Mouse (Mus musculus): Measurements from ENCODE around the gene Rgs7. TPM values are rescaled to one million over a fixed set of nuclear protein-coding genes. Genes with fewer than 3 reads are reported as not detected.

Gene Rgs7
- total RNA-seq, 2 experiments from 2014 or later = 104 to 110 TPM

DNA sequence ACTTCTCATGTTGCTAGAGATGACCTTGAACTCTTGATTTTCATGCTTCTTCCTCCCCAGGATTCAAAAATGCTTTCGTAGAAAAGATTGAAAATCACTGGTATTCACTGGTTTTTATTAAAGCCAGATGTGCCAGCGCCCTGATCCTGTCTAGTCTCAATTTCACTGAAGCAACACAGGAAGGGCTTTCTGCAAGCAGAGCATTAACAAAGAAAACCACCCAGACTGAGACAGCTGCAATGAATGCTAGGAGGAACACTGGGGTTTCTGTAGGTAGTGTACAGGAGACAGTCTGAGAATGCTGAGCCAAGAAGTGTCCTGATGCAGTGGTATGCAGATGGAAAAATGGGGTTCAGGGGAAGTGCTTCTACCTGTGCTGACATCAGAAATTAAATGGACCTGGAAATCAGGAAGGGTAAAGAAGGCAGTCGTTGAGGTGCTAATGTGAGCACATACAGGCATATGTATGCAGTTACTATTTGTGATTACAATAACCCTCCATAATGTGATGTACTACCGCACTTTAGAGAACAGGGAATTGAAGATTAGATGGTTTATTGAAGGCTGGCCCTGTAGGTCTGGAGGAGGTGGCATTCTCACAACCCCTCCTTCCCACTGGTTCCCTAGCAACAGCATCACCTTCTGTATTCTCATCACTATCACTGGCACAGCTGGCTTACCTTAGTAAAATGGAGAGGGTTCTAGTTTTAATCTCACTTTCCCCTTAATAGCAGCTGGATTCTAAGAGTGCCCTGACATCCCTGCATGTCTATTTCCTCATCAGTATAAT, 412.3 kb downstream of the Rgs7 start:
- intact Hi-C loops (cut with DNase I) = no loop called here
- no peak for DNase-seq (ENCODE audit: extremely low spot score in 1 of 2, low spot score in 2 of 2)

DNA sequence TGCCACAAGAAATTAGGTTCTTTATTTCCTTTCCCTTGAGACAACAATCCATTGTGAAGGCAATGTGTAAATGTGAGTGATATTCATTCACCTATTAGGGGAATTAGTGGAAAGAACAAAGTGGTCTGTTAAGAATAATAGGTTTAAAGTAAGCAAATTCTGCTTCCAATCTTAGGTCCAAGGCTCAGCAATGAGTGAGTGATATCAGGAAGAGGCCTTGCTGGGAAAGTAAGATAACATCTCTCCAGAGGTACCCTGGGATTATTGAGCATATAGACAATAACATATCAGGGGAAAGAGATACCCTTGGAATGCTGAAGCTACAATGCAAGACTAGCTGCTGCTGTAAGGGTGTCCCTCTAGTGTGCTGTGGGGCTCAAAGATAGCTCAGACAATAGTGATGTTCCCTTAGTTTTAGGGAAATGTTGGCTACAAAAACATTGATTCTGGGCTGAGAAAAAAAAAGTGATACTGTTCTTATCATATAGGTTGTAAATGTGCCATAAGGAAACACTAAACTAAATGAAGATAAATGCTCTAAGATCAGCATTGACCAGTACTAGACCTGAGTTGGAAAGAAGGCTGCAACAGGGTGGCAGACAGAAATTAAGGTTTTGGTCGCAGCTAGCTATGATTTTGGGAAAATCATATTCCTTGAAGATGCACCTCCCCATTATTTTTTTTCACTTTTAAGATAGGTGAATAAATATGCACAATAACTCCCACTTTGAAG, 418.6 kb downstream of the Rgs7 start:
- no peak for DNase-seq (ENCODE audit: extremely low spot score in 1 of 2, low spot score in 2 of 2)
- intact Hi-C loops (cut with DNase I) = no loop called here

DNA sequence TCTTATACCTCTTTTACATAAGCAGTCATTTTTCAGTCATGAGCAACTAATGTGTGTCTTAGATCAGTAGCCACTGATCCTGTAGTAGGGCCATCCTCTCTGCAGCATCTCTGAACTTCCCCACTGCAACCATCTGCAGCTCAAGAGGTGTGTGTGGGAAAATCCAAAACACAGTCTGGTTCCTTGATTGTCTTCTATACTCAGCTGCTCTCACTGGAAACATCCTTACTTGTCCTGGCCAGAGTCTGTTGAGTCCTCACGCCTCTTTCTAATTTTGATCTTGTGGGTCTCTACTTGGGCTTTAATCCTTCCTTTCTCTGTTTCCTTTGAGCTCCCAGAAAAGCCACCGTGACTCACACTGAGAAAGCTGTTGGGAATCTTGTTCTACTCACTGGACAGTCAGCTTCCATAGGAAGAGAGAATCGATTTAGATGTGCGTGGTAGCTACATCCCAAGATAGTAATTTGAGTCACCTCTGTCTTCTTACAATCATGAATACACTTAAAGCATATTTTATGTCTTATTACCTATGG, 422.5 kb downstream of the Rgs7 start:
- no peak for DNase-seq (ENCODE audit: extremely low spot score in 1 of 2, low spot score in 2 of 2)

DNA sequence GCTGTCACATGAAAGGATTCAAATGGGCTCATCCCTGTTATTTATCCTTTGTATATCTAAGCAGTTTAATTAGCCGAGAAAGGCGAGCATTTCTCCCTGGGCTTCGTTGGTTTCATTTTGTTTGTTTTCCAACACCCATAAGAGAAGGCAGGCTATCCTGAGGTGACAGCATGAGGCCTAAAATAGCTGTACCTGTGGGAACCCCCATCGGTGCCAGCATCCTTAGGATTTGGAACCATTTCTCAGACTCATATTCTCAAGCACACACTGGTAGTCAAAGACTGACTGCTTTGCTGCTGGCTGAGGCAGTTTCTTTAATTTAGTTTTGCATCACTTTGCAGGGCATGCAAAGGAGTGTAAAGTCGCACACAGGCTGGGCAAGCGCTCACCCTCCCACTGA, 443.2 kb downstream of the Rgs7 start:
- DNase-seq (ENCODE audit: extremely low spot score in 1 of 2, low spot score in 2 of 2) = no peak
- intact Hi-C loops (cut with DNase I) = no loop called here

More for the DNA sequence above, 422.5 kb downstream of the Rgs7 start:
- intact Hi-C loops (cut with DNase I) = no loop called here

DNA sequence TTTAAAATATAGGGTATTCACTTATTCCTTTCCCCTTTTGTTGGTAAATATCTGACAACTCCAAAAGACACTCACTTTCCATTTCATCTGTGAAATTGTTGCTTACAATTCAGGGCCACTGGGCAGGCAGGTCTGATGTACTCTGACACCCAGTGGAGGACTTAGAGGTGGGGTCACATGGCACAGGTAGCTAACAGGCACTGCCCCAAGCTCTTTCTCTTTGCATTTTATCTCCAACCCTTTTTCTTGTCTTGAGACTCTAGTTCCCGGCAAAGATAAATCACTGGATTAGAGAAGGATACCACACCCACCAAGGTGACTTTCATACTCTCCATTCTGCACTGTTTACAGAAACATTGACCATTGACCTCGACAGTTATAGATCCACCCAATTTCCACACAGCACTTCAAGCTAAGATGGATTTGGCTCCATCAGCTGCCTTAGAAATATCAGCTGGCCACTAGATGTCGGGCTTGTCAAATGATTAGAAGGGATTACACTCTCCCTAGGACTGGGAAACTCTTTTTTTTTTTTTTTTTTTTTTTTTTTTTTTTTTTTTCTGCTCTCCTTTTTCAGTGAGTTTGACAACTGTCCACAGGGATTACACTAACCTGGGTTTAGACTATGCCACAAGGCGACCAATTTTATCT, 451.0 kb downstream of the Rgs7 start:
- peak; percentile 55 to 60 for DNase-seq (ENCODE audit: extremely low spot score in 1 of 2, low spot score in 2 of 2)
- intact Hi-C loops (cut with DNase I) = loop anchor here (5.0 kb wide), 1 partner anchor 561 kb away; no protein-coding TSS in a partner anchor

DNA sequence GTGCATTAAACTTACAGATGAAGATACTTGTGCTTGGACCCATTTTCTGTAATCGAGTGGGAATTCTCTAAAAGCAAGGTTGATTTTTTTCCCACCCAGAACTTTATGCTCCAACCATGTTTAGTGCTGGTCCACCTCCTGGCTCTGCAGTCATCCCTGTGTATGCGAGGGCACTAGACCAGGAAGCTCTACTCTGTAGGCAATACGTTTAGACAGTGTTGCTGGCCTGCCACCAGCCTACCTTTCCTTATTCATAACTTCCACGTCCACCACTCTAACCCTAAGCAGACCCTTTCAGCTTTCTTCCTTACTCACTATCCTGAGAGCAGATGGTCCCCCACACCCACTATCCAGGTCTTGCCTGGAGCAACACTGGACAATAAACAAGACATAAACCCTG, 452.3 kb downstream of the Rgs7 start:
- intact Hi-C loops (cut with DNase I) = loop anchor here (5.0 kb wide), 1 partner anchor 562 kb away; no protein-coding TSS in a partner anchor
- no peak for DNase-seq (ENCODE audit: extremely low spot score in 1 of 2, low spot score in 2 of 2)

DNA sequence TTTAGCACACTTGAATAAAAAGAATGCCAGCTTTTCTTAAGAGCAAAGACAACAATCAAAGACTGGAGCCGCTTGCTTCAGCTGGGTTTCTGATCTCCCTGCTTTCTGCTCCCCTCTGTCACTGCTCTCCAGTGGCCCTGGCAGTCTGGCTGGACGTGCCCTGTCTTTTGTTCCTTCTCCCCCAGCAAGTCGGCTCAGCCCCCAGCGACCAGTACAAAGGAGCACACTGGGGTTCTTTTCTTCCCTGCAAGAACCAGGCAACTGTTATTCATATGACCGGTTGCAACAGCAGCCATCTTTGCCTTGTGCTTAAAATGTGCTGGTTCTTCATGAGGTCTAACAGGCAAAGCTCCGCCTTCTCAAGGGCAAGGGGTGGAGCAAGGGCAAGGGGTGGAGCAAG, 452.7 kb downstream of the Rgs7 start:
- DNase-seq (ENCODE audit: extremely low spot score in 1 of 2, low spot score in 2 of 2) = no peak
- intact Hi-C loops (cut with DNase I) = loop anchor here (10.0 kb wide), 1 partner anchor 885 kb away; the partner anchor contains the start of gene Gm38100

DNA sequence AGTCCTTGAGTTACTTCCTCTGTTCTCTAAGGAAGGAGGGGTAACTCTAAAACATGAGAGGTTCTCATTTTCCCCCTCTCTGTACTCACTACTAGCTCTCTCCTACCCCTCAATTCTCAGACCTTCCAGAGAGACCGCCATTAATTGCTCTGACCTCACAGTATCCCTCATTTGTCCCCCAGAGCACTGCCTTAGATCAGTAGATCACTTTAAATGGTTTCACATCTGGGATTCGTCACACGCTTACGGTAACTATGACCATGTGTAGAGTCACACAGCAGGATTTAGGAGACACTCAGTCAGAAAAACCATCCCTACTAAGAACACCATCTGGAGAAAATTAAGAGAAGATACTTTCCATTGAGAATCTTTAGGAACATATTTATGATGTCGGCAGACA, 456.8 kb downstream of the Rgs7 start:
- intact Hi-C loops (cut with DNase I) = loop anchor here (10.0 kb wide), 1 partner anchor 889 kb away; the partner anchor contains the start of gene Gm38100
- no peak for DNase-seq (ENCODE audit: extremely low spot score in 1 of 2, low spot score in 2 of 2)

DNA sequence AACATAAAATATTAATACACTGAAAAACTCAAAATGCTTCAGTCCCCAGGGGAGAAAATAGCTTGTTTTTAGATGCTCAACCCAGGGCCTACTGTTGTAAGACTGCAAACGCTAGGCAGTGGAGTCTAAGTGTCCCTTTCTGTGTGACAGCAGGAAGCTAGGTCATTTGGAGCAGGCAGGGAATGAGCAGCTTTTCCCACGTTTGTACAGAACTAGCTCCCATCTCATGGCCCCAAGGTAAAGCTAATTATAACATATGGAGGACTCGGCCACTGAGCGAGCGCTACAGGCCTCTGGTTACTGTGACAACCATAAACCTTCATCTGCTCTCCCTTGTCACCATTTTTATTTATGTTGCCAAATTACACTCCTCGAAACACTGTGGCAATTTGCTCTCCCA, 460.3 kb downstream of the Rgs7 start:
- DNase-seq (ENCODE audit: extremely low spot score in 1 of 2, low spot score in 2 of 2) = no peak
- intact Hi-C loops (cut with DNase I) = loop anchor here (10.0 kb wide), 1 partner anchor 893 kb away; the partner anchor contains the start of gene Gm38100

DNA sequence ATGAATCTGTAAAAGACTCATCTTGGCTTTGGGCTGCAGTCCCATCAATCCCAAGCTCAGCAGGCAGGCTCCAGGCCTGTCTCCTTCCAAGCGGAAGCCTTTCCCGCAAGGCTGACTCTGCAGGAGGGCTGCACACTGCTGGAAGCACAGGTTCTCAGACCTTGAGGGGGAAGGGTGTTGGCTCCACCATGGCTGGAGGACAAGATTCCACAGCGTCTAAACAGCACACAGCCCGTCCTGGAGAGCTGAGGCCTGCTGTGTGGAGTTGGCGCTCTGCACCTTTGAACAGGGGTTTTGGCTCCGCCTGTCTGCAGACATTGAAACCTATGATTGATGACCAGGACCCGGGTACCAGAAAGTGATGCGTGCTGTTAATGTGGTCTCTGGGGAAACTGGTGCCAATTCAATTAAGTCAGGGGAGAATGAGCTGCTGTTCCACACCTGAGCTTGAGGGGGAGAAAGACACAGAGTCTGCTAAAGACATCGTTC, 463.5 kb downstream of the Rgs7 start:
- DNase-seq (ENCODE audit: extremely low spot score in 1 of 2, low spot score in 2 of 2) = peak in 1 of 2 experiments; percentile 49
- intact Hi-C loops (cut with DNase I) = no loop called here

DNA sequence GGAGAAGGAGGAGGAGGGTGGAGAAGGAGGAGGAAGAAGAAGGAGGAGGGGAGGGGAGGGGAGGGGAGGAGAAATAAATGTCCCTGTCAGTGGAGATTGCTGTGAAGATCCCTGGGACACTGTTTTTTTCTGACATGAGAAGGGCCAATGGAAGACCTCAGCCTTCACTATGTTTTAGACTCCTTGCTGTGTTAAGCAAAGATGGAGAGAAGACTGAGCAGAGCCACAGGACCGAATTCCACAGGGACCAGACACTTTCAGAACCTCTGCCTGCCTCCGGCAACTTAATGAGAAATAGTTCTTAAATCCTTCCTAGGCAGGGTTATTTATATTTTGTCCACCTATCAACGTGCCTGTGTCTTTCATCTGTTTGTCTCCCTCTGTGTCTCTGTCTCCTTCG, 464.0 kb downstream of the Rgs7 start:
- DNase-seq (ENCODE audit: extremely low spot score in 1 of 2, low spot score in 2 of 2) = no peak
- intact Hi-C loops (cut with DNase I) = no loop called here

DNA sequence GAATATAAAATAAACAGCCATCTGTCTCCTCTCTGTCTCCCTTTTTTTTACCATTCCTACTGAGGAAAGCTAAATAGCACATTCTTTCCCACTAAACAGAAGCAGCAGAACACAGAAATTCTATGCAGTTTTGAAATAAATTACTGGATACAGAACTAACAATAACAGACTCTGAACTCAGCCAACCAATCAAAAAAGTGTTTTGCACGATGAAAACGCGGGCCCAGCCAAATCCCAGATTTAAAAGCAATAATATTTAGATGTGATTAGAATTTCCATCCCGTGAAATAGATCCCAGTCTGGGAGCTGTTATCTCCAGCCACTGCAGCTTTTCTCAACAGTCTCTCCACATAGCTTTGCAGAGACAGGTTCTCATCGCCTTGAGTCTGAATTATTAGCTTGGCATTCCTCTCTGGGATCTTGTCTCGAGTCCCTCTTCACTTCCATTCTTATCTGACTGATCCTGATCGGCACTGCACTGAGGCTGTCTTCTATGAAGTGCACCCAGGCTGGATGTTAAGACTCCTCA, 466.5 kb downstream of the Rgs7 start:
- intact Hi-C loops (cut with DNase I) = no loop called here
- DNase-seq (ENCODE audit: extremely low spot score in 1 of 2, low spot score in 2 of 2) = peak in 1 of 2 experiments; percentile 13

DNA sequence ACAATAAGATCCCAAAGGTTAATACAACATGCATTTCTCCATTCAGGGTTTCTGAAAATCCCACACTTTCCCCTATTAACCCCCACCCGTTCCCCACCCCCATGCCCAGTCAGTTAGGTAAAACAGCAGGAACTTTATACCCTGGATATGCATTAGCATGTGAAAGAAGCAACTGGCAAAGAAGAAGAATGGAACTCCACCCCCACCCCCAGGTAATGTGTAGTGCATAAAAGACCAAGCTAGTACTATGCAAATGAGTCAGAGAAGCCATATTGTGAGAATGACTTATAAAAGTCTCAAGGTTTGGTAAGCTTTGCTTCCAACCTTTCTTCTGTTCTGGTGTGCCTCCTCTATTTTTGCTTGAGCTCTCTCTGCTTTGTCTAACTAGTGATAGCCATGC, 468.2 kb downstream of the Rgs7 start:
- intact Hi-C loops (cut with DNase I) = no loop called here
- no peak for DNase-seq (ENCODE audit: extremely low spot score in 1 of 2, low spot score in 2 of 2)

Other genes starting within 250 kb of the Rgs7 start
- not detected for gene Kmo, start 127.9 kb upstream of the Rgs7 start, total RNA-seq (2021)
- gene Fh1, start 133.1 kb upstream of the Rgs7 start, total RNA-seq (2021) = 10 to 100 TPM; 86.1 to 91.7 TPM
- 10 to 100 TPM; 12.0 to 17.8 TPM for gene Opn3, start 200.3 kb upstream of the Rgs7 start, total RNA-seq (2021)
- 10 to 100 TPM; 15.9 to 20.2 TPM for gene Chml, start 200.4 kb upstream of the Rgs7 start, total RNA-seq (2021)
- not detected for gene Wdr64, start 206.1 kb upstream of the Rgs7 start, total RNA-seq (2021)

Data from left cerebral cortex, postnatal 10 days (tissue).